Mouse (Mus musculus): Measurements from ENCODE around the gene 1700028P14Rik. TPM values are rescaled to one million over a fixed set of nuclear protein-coding genes. Genes with fewer than 3 reads are reported as not detected.

The 1700028P14Rik gene
- polyA plus RNA-seq (2012; rRNA removed) (not detected in 2 replicates), polyA plus RNA-seq (2014; fragmentation: Nextera tagmentation; extraction: Ambion mirVana) (not detected in 2 replicates)

GRCm38 (mm10) chr19:23652644-23653043 lies at the start of gene 1700028P14Rik:
1700028P14Rik (minus strand) TSS chr19:23652812.
- no peaks in the 10 kb centered on the region for H3K9me3 ChIP-seq (ENCODE audit: control insufficient read depth, low read length)
- peak within 1 kb of the TSS; percentile 43 for H3K4me2 ChIP-seq (replicated peaks; ENCODE audit: low read depth, low read length, severe bottlenecking)
- no peak within 1 kb of the TSS for H3K9ac ChIP-seq (ENCODE audit: low read depth, low read length, severe bottlenecking)
- no peak for TF ChIP-seq POLR2A (IDR thresholded peaks at IDR 0.05; ENCODE audit: borderline replicate concordance, extremely low read depth, insufficient read depth, insufficient read length)
- H3K27me3 ChIP-seq (ENCODE audit: control insufficient read depth, insufficient read depth, low read length): no peaks in the 10 kb centered on the region
- ATAC-seq (ENCODE audit: low FRiP score, low read depth) (peak; percentile 68), DNase-seq (ENCODE audit: low spot score) (peak; percentile 61)
- no peak within 1 kb of the TSS for H3K27ac ChIP-seq (replicated peaks; ENCODE audit: low read depth, low read length)
- peak within 1 kb of the TSS; percentile 26; the same call in 1 of the 2 replicates for H3K4me3 ChIP-seq (replicated peaks; ENCODE audit: low read length)
- H3K36me3 ChIP-seq (ENCODE audit: control insufficient read depth, insufficient read depth, low read length): no peaks in the 10 kb centered on the region
- H3K4me1 ChIP-seq (ENCODE audit: control insufficient read depth, insufficient read depth, low read length): no peaks in the 10 kb centered on the region
- WGBS: 6% methylated on average over 13 of the region's 13 CpGs

- no peaks in the 10 kb centered on the region for H3K27me3 ChIP-seq (ENCODE audit: control insufficient read depth, insufficient read depth, low read length)
- WGBS: 88% methylated on average over 4 of the region's 4 CpGs
- H3K4me2 ChIP-seq (replicated peaks; ENCODE audit: low read depth, low read length, severe bottlenecking): no peak overlapping the region
- H3K9me3 ChIP-seq (ENCODE audit: control insufficient read depth, low read length): no peaks in the 10 kb centered on the region
- H3K9ac ChIP-seq (ENCODE audit: low read depth, low read length, severe bottlenecking): no peak overlapping the region
- no peaks in the 10 kb centered on the region for H3K4me1 ChIP-seq (ENCODE audit: control insufficient read depth, insufficient read depth, low read length)
- DNase-seq (ENCODE audit: low spot score) (no peak), ATAC-seq (ENCODE audit: low FRiP score, low read depth) (no peak)
- peaks cover 58% of the 10 kb centered on the region for H3K36me3 ChIP-seq (ENCODE audit: control insufficient read depth, insufficient read depth, low read length)
- H3K4me3 ChIP-seq (replicated peaks; ENCODE audit: low read length): no peak overlapping the region
- no peak for TF ChIP-seq POLR2A (IDR thresholded peaks at IDR 0.05; ENCODE audit: borderline replicate concordance, extremely low read depth, insufficient read depth, insufficient read length)
- no peak overlapping the region for H3K27ac ChIP-seq (replicated peaks; ENCODE audit: low read depth, low read length)
These were observed 46.5 kb upstream of the 1700028P14Rik start for GRCm38 (mm10) chr19:23699131-23699530.

GRCm38 (mm10) chr19:23698366-23698765 lies 45.8 kb upstream of the 1700028P14Rik start:
- TF ChIP-seq POLR2A (IDR thresholded peaks at IDR 0.05; ENCODE audit: borderline replicate concordance, extremely low read depth, insufficient read depth, insufficient read length): no peak
- Histone ChIP-seq H3K27me3 (ENCODE audit: control insufficient read depth, insufficient read depth, low read length) (no peaks in the 10 kb centered on the region), H3K27ac (replicated peaks; ENCODE audit: low read depth, low read length) (no peak overlapping the region), H3K9me3 (ENCODE audit: control insufficient read depth, low read length) (no peaks in the 10 kb centered on the region), H3K4me3 (replicated peaks; ENCODE audit: low read length) (no peak overlapping the region), H3K4me2 (replicated peaks; ENCODE audit: low read depth, low read length, severe bottlenecking) (no peak overlapping the region), H3K36me3 (ENCODE audit: control insufficient read depth, insufficient read depth, low read length) (peaks cover 55% of the 10 kb centered on the region), H3K9ac (ENCODE audit: low read depth, low read length, severe bottlenecking) (no peak overlapping the region), H3K4me1 (ENCODE audit: control insufficient read depth, insufficient read depth, low read length) (no peaks in the 10 kb centered on the region)
- WGBS: 86% methylated on average over 7 of the region's 7 CpGs
- no peak for DNase-seq (ENCODE audit: low spot score)
- no peak for ATAC-seq (ENCODE audit: low FRiP score, low read depth)

GRCm38 (mm10) chr19:23697861-23698260 lies 45.2 kb upstream of the 1700028P14Rik start:
- DNase-seq (ENCODE audit: low spot score) (no peak), ATAC-seq (ENCODE audit: low FRiP score, low read depth) (no peak)
- TF ChIP-seq POLR2A (IDR thresholded peaks at IDR 0.05; ENCODE audit: borderline replicate concordance, extremely low read depth, insufficient read depth, insufficient read length): no peak
- no peak overlapping the region for H3K4me2 ChIP-seq (replicated peaks; ENCODE audit: low read depth, low read length, severe bottlenecking)
- H3K27ac ChIP-seq (replicated peaks; ENCODE audit: low read depth, low read length): no peak overlapping the region
- H3K4me3 ChIP-seq (replicated peaks; ENCODE audit: low read length): no peak overlapping the region
- no peaks in the 10 kb centered on the region for H3K27me3 ChIP-seq (ENCODE audit: control insufficient read depth, insufficient read depth, low read length)
- H3K9me3 ChIP-seq (ENCODE audit: control insufficient read depth, low read length): no peaks in the 10 kb centered on the region
- H3K9ac ChIP-seq (ENCODE audit: low read depth, low read length, severe bottlenecking): no peak overlapping the region
- 84% methylated on average over 8 of the region's 8 CpGs for WGBS
- H3K4me1 ChIP-seq (ENCODE audit: control insufficient read depth, insufficient read depth, low read length): no peaks in the 10 kb centered on the region
- peaks cover 53% of the 10 kb centered on the region for H3K36me3 ChIP-seq (ENCODE audit: control insufficient read depth, insufficient read depth, low read length)

- peaks cover 42% of the 10 kb centered on the region for H3K36me3 ChIP-seq (ENCODE audit: control insufficient read depth, insufficient read depth, low read length)
- H3K4me1 ChIP-seq (ENCODE audit: control insufficient read depth, insufficient read depth, low read length): no peaks in the 10 kb centered on the region
- no peak for ATAC-seq (ENCODE audit: low FRiP score, low read depth)
- WGBS: 92% methylated on average over 4 of the region's 4 CpGs
- H3K27me3 ChIP-seq (ENCODE audit: control insufficient read depth, insufficient read depth, low read length): no peaks in the 10 kb centered on the region
- H3K9ac ChIP-seq (ENCODE audit: low read depth, low read length, severe bottlenecking): no peak overlapping the region
- H3K4me2 ChIP-seq (replicated peaks; ENCODE audit: low read depth, low read length, severe bottlenecking): no peak overlapping the region
- DNase-seq (ENCODE audit: low spot score): no peak
- H3K4me3 ChIP-seq (replicated peaks; ENCODE audit: low read length): no peak overlapping the region
- H3K27ac ChIP-seq (replicated peaks; ENCODE audit: low read depth, low read length): no peak overlapping the region
- no peaks in the 10 kb centered on the region for H3K9me3 ChIP-seq (ENCODE audit: control insufficient read depth, low read length)
- TF ChIP-seq POLR2A (IDR thresholded peaks at IDR 0.05; ENCODE audit: borderline replicate concordance, extremely low read depth, insufficient read depth, insufficient read length): no peak
These were observed 41.7 kb upstream of the 1700028P14Rik start for GRCm38 (mm10) chr19:23694344-23694743.
